Mouse (Mus musculus): ENCODE data around the gene Atp1a3. TPM values are rescaled to one million over a fixed set of nuclear protein-coding genes. Genes with fewer than 3 reads are reported as not detected.

The Atp1a3 gene
- polyA plus RNA-seq, 1 experiment from 2014 or later: 0.50 TPM

GRCm38 (mm10) chr7:24953966-24954365 lies 51.8 kb downstream of the Atp1a3 start:
- Histone ChIP-seq H3K36me3 (no peaks in the 10 kb centered on the region), H3K4me3 (peak overlapping the region; percentile 44), H3K9me3 (replicated peaks) (0 out of 2 replicates have a peak, but pooled peaks cover 3% of the 10 kb centered on the region), H3K27me3 (replicated peaks) (peaks cover 86% of the 10 kb centered on the region), H3K9ac (no peak overlapping the region; the same call in 1 of the 2 replicates), H3K4me1 (peaks cover 7% of the 10 kb centered on the region; the same call in 1 of the 2 replicates), H3K4me2 (peak overlapping the region; percentile 62), H3K27ac (no peak overlapping the region)
- ATAC-seq: no peak
- 2% methylated on average over 24 of the region's 24 CpGs for WGBS (ENCODE audit: insufficient replicate concordance)

GRCm38 (mm10) chr7:24949958-24950623 lies 55.7 kb downstream of the Atp1a3 start:
- Histone ChIP-seq H3K36me3 (no peaks in the 10 kb centered on the region), H3K4me3 (no peak overlapping the region), H3K9me3 (replicated peaks) (no peaks in the 10 kb centered on the region), H3K9ac (no peak overlapping the region), H3K4me2 (no peak overlapping the region), H3K4me1 (peaks cover 7% of the 10 kb centered on the region; the same call in 1 of the 2 replicates), H3K27me3 (replicated peaks) (peaks cover 100% of the 10 kb centered on the region), H3K27ac (no peak overlapping the region)
- 1% methylated on average over 8 of the region's 8 CpGs for WGBS (ENCODE audit: insufficient replicate concordance)
- ATAC-seq: peak; percentile 29; the same call in 1 of the 2 replicates

- no peak overlapping the region for H3K4me2 ChIP-seq
- no peak overlapping the region for H3K27ac ChIP-seq
- peaks cover 100% of the 10 kb centered on the region for H3K27me3 ChIP-seq (replicated peaks)
- no peak overlapping the region for H3K4me3 ChIP-seq
- H3K9me3 ChIP-seq (replicated peaks): no peaks in the 10 kb centered on the region
- WGBS (ENCODE audit: insufficient replicate concordance): 8% methylated on average over 29 of the region's 29 CpGs
- H3K36me3 ChIP-seq: no peaks in the 10 kb centered on the region
- ATAC-seq: no peak
- peaks cover 8% of the 10 kb centered on the region; the same call in 1 of the 2 replicates for H3K4me1 ChIP-seq
- H3K9ac ChIP-seq: no peak overlapping the region
These were observed 57.0 kb downstream of the Atp1a3 start for GRCm38 (mm10) chr7:24948774-24949173.

GRCm38 (mm10) chr7:24947316-24948048 lies 58.3 kb downstream of the Atp1a3 start:
- Histone ChIP-seq H3K27ac (no peak overlapping the region), H3K9ac (no peak overlapping the region), H3K4me1 (peaks cover 8% of the 10 kb centered on the region; the same call in 1 of the 2 replicates), H3K27me3 (replicated peaks) (peaks cover 100% of the 10 kb centered on the region), H3K36me3 (no peaks in the 10 kb centered on the region), H3K4me3 (no peak overlapping the region), H3K4me2 (no peak overlapping the region), H3K9me3 (replicated peaks) (no peaks in the 10 kb centered on the region)
- no peak for ATAC-seq
- 4% methylated on average over 7 of the region's 7 CpGs for WGBS (ENCODE audit: insufficient replicate concordance)

- H3K36me3 ChIP-seq: no peaks in the 10 kb centered on the region
- H3K27ac ChIP-seq: no peak within 1 kb of the TSS
- H3K4me3 ChIP-seq: peak within 1 kb of the TSS; percentile 30
- H3K9ac ChIP-seq: no peak within 1 kb of the TSS
- WGBS (ENCODE audit: insufficient replicate concordance): 1% methylated on average over 63 of the region's 72 CpGs
- H3K27me3 ChIP-seq (replicated peaks): peaks cover 99% of the 10 kb centered on the region
- peaks cover 8% of the 10 kb centered on the region; the same call in 1 of the 2 replicates for H3K4me1 ChIP-seq
- H3K4me2 ChIP-seq: peak within 1 kb of the TSS; percentile 58
- no peaks in the 10 kb centered on the region for H3K9me3 ChIP-seq (replicated peaks)
- ATAC-seq: no peak
These were observed 61.4 kb downstream of the Atp1a3 start, which contains the start of gene Gm4881 for GRCm38 (mm10) chr7:24944257-24944950. Gene Gm4881 (minus strand): TSS chr7:24944494.

- Histone ChIP-seq H3K27me3 (replicated peaks) (peaks cover 99% of the 10 kb centered on the region), H3K27ac (no peak overlapping the region), H3K4me2 (no peak overlapping the region), H3K9me3 (replicated peaks) (no peaks in the 10 kb centered on the region), H3K4me3 (no peak overlapping the region), H3K9ac (no peak overlapping the region), H3K4me1 (peaks cover 8% of the 10 kb centered on the region; the same call in 1 of the 2 replicates), H3K36me3 (no peaks in the 10 kb centered on the region)
- no peak for ATAC-seq
- 5% methylated on average over 6 of the region's 6 CpGs for WGBS (ENCODE audit: insufficient replicate concordance)
These were observed 62.1 kb downstream of the Atp1a3 start for GRCm38 (mm10) chr7:24943641-24944040.

GRCm38 (mm10) chr7:24931651-24932050 lies 74.1 kb downstream of the Atp1a3 start:
- no peak overlapping the region for H3K9ac ChIP-seq
- peaks cover 9% of the 10 kb centered on the region for H3K36me3 ChIP-seq
- no peaks in the 10 kb centered on the region for H3K9me3 ChIP-seq (replicated peaks)
- WGBS (ENCODE audit: insufficient replicate concordance): 2% methylated on average over 15 of the region's 15 CpGs
- H3K27ac ChIP-seq: no peak overlapping the region
- H3K4me2 ChIP-seq: no peak overlapping the region
- no peak overlapping the region for H3K4me3 ChIP-seq
- H3K27me3 ChIP-seq (replicated peaks): peaks cover 93% of the 10 kb centered on the region
- no peaks in the 10 kb centered on the region for H3K4me1 ChIP-seq
- no peak for ATAC-seq

GRCm38 (mm10) chr7:24930475-24930874 lies 75.3 kb downstream of the Atp1a3 start:
- no peak for ATAC-seq
- Histone ChIP-seq H3K27me3 (replicated peaks) (peaks cover 82% of the 10 kb centered on the region), H3K27ac (no peak overlapping the region), H3K9me3 (replicated peaks) (no peaks in the 10 kb centered on the region), H3K4me1 (no peaks in the 10 kb centered on the region), H3K4me2 (no peak overlapping the region), H3K9ac (no peak overlapping the region), H3K36me3 (peaks cover 20% of the 10 kb centered on the region), H3K4me3 (no peak overlapping the region)
- WGBS (ENCODE audit: insufficient replicate concordance): 54% methylated on average over 6 of the region's 6 CpGs

Small RNA genes within 50 kb of the gene (microRNA-seq; reads per million reads assigned to microRNA genes)
- gene Mir7046 (1.1 reads per million), gene Mir7047 (not detected)

Other genes starting within 250 kb of the Atp1a3 start
- 0.55 and 0.93 TPM in 2 replicates for gene Cd177, start 245.6 kb downstream of the Atp1a3 start, polyA plus RNA-seq (2016; fragmentation: Nextera tagmentation; extraction: Ambion mirVana)
- gene Ceacam10, start 228.8 kb downstream of the Atp1a3 start, polyA plus RNA-seq (2016; fragmentation: Nextera tagmentation; extraction: Ambion mirVana): 0.30 and 0.42 TPM in 2 replicates
- 3.0 and 3.4 TPM in 2 replicates for gene Gm9844, start 143.7 kb downstream of the Atp1a3 start, polyA plus RNA-seq (2016; fragmentation: Nextera tagmentation; extraction: Ambion mirVana)
- not detected in 2 replicates for gene Lypd4, start 136.0 kb downstream of the Atp1a3 start, polyA plus RNA-seq (2016; fragmentation: Nextera tagmentation; extraction: Ambion mirVana)
- not detected in 2 replicates for gene Dmrtc2, start 135.9 kb downstream of the Atp1a3 start, polyA plus RNA-seq (2016; fragmentation: Nextera tagmentation; extraction: Ambion mirVana)
- gene Rps19, start 121.6 kb downstream of the Atp1a3 start, polyA plus RNA-seq (2016; fragmentation: Nextera tagmentation; extraction: Ambion mirVana): 1,803 and 1,813 TPM in 2 replicates
- 0.12 TPM in 1 of 2 replicates, not detected in the other for gene Cd79a, start 108.6 kb downstream of the Atp1a3 start, polyA plus RNA-seq (2016; fragmentation: Nextera tagmentation; extraction: Ambion mirVana)
- gene Arhgef1, start 103.0 kb downstream of the Atp1a3 start, polyA plus RNA-seq (2016; fragmentation: Nextera tagmentation; extraction: Ambion mirVana): 71.9 and 80.4 TPM in 2 replicates
- gene Gm4881, start 61.5 kb downstream of the Atp1a3 start, polyA plus RNA-seq (2016; fragmentation: Nextera tagmentation; extraction: Ambion mirVana): not detected in 2 replicates
- 63.4 and 67.4 TPM in 2 replicates for gene Rabac1, start 33.2 kb downstream of the Atp1a3 start, polyA plus RNA-seq (2016; fragmentation: Nextera tagmentation; extraction: Ambion mirVana)
- 2.5 and 3.0 TPM in 2 replicates for gene Grik5, start 66.4 kb upstream of the Atp1a3 start, polyA plus RNA-seq (2016; fragmentation: Nextera tagmentation; extraction: Ambion mirVana)
- 14.4 and 15.7 TPM in 2 replicates for gene Zfp574, start 66.6 kb upstream of the Atp1a3 start, polyA plus RNA-seq (2016; fragmentation: Nextera tagmentation; extraction: Ambion mirVana)
- 1.9 TPM in 2 replicates for gene Pou2f2, start 173.8 kb upstream of the Atp1a3 start, polyA plus RNA-seq (2016; fragmentation: Nextera tagmentation; extraction: Ambion mirVana)
- gene Dedd2, start 214.7 kb upstream of the Atp1a3 start, polyA plus RNA-seq (2016; fragmentation: Nextera tagmentation; extraction: Ambion mirVana): 31.4 and 33.4 TPM in 2 replicates
- 2.3 and 2.8 TPM in 2 replicates for gene Zfp526, start 215.5 kb upstream of the Atp1a3 start, polyA plus RNA-seq (2016; fragmentation: Nextera tagmentation; extraction: Ambion mirVana)
- 13.0 and 14.4 TPM in 2 replicates for gene Gsk3a, start 231.9 kb upstream of the Atp1a3 start, polyA plus RNA-seq (2016; fragmentation: Nextera tagmentation; extraction: Ambion mirVana)
- 6.5 and 7.5 TPM in 2 replicates for gene Erf, start 244.8 kb upstream of the Atp1a3 start, polyA plus RNA-seq (2016; fragmentation: Nextera tagmentation; extraction: Ambion mirVana)

All from liver, embryonic 12.5 days (tissue).